Mouse (Mus musculus) intestine, embryonic 14.5 days (tissue): Measurements from ENCODE around the gene Chmp1a. TPM values are rescaled to one million over a fixed set of nuclear protein-coding genes. Genes with fewer than 3 reads are reported as not detected.
A peak's percentile ranks its signal among the peaks of the same experiment; 100 is the strongest.
"Not testable (repeated sequence)": the region's sequence is repeated elsewhere in the genome, so short reads cannot be mapped to it uniquely, and the experiment has no call there.

Source experiments
- ATAC-seq: fragments of 200-750 bp; cut with Nextera tagmentation; replicated peaks from 2 replicates; pipeline ENCODE4 v1.8.0; 2017; ENCODE audit warnings: low read depth, moderate number of reproducible peaks, moderate TSS enrichment, moderate library complexity; ENCODE audit not compliant: low FRiP score, low TSS enrichment
- DNase-seq: peaks from one replicate; pipeline ENCODE4 v3.0.0-alpha.2; 2018; ENCODE audit warnings: low spot score
- H3K27ac ChIP-seq: fragments of 300-500 bp; sonication (generic); 2 replicates; pipeline ENCODE4 v1.5.1; 2014; ENCODE audit warnings: low read depth, mild to moderate bottlenecking, control low read depth
- H3K27me3 ChIP-seq: fragments of 300-500 bp; sonication (generic); replicated peaks from 2 replicates; pipeline ENCODE4 v1.6.1; 2014; ENCODE audit warnings: low read length, control low read depth; ENCODE audit not compliant: control insufficient read depth, insufficient read depth
- H3K36me3 ChIP-seq: fragments of 300-500 bp; sonication (generic); 2 replicates; pipeline ENCODE4 v1.6.1; 2014; ENCODE audit warnings: low read length, control low read depth; ENCODE audit not compliant: control insufficient read depth, insufficient read depth
- H3K4me1 ChIP-seq: fragments of 300-500 bp; sonication (generic); replicated peaks from 2 replicates; pipeline ENCODE4 v1.6.1; 2014; ENCODE audit warnings: low read length, control low read depth, mixed read lengths; ENCODE audit not compliant: control insufficient read depth, insufficient read depth
- H3K4me2 ChIP-seq: fragments of 300-500 bp; sonication (generic); 2 replicates; pipeline ENCODE4 v1.6.1; 2014; ENCODE audit warnings: low read length
- H3K4me3 ChIP-seq: fragments of 300-500 bp; sonication (generic); 2 replicates; pipeline ENCODE4 v1.5.1; 2014; ENCODE audit warnings: low read depth, low read length, control low read depth, mixed read lengths
- H3K9ac ChIP-seq: fragments of 300-500 bp; sonication (generic); 2 replicates; pipeline ENCODE4 v1.6.1; 2014; ENCODE audit warnings: mild to moderate bottlenecking, low read length
- H3K9me3 ChIP-seq: fragments of 300-500 bp; sonication (generic); 2 replicates; pipeline ENCODE4 v1.6.1; 2016; ENCODE audit warnings: low read length, control low read depth; ENCODE audit not compliant: control insufficient read depth
- WGBS: fragments of 180-500 bp; shearing (Covaris S2); extraction: QIAGEN DNeasy Blood & Tissue Kit; methylation state at CpG from one replicate; pipeline ENCODE4 v1.1.7; 2014; 5-methylcytosine and 5-hydroxymethylcytosine counted together
- polyA plus RNA-seq: library from polyadenylated mRNA; unstranded; fragments of >200 nt; fragmentation: Nextera tagmentation; extraction: Ambion mirVana; gene quantifications from 2 replicates; pipeline ENCODE4 v1.2.1, GENCODE M21; 2014

Chmp1a gene
- 107 and 110 TPM in 2 replicates for polyA plus RNA-seq

DNA sequence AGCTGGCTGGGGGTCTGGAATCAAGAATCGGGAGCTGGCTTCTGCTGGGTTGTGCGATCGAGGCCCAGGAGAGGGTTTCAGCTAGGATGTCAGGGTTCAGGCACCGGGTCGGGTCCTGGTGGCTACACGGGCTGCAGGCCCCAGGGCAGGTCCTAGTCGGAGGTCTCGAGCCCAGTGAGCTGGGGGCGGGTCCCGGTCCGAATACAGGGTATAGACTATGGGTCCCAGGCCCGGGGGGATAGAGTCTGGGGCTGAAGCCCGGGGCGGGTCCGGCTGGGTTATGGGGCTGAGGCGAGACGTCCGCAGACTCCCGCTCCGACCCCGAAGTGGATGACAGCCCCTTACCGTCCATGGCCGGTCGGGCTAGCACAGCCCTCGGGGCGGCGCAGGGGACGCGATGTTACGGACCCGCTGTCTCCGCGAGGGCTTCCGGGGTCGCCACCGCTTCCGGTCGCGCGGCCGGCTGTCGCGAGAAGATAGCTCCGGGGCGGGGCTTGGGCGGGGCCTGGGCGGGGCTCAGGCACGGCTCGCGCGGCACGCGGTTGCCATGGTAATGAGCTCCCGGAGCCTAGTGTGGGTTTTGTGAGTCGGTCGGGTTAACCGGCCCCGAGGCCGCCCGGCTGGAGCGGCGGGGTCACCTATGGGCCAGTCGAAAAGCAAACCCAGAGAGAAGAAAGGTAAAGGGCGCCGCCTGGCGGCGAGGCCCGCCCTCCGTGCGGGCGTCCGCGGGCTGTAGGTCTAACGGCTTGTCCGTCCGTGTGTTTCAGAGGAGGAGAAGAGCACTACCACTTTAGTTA, at the start of gene Chmp1a, which contains the start of gene Spata33:
TSS of gene Chmp1a (minus strand) at position 443 of the 797 bp plus-strand sequence.
TSS of gene Spata33 (plus strand) at position 512 of the 797 bp plus-strand sequence.
- H3K4me1 ChIP-seq: peaks cover 17% of the 10 kb centered on the region
- peak within 1 kb of the TSS; percentile 96 for H3K9ac ChIP-seq
- H3K4me3 ChIP-seq: peak within 1 kb of the TSS; percentile 77
- peaks cover 27% of the 10 kb centered on the region for H3K36me3 ChIP-seq
- DNase-seq (peak; percentile 98), ATAC-seq (peak; percentile 91)
- no peaks in the 10 kb centered on the region for H3K27me3 ChIP-seq
- peak within 1 kb of the TSS; percentile 29; the same call in 1 of the 2 replicates for H3K27ac ChIP-seq
- peak within 1 kb of the TSS; percentile 95 for H3K4me2 ChIP-seq
- H3K9me3 ChIP-seq: no peaks in the 10 kb centered on the region
- 1% methylated on average over 76 of the region's 76 CpGs for WGBS

DNA sequence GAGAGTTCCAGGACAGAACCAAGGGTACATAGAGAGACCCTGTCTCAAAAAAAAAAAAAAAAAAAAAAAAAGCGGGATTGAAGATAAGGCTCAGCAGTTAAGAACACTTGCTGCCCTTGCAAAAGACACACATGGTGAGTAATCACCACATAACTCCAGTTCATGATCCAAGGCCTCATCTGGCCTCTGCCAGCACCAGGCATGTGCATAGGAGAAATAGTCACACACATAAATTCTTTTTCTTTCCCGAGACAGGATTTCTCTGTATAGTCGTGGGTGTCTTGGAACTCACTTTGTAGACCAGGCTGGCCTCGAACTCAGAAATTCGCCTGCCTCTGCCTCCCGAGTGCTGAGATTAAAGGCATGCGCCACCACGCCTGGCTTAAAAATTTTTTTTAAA, 45.0 kb upstream of the Chmp1a start:
- peaks cover 56% of the 10 kb centered on the region for H3K36me3 ChIP-seq
- H3K27me3 ChIP-seq, H3K9ac ChIP-seq, H3K4me3 ChIP-seq, H3K9me3 ChIP-seq, H3K4me2 ChIP-seq, DNase-seq, H3K27ac ChIP-seq, ATAC-seq: not testable (repeated sequence)
- H3K4me1 ChIP-seq: peaks cover 18% of the 10 kb centered on the region
- WGBS: 89% methylated on average over 8 of the region's 8 CpGs

DNA sequence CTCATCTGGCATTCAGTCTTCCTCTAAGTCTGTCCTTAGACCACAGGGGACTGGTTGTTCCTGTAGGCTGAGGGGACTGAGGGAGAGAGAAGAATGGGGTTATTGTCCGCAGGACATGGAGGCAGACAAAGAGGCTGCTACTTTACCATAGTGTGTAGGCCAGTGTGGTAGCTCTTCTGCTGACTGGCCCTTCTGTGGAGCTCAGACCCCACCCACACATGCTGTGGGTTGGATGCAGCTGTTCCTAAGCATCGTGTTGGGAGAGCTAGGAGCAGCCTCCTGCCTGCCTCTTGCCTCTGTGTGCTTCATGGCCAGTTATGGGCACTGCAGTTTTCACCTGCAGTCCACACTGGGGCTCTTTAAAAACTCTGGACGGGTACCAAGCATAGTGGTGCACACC, 44.6 kb upstream of the Chmp1a start:
- H3K4me2 ChIP-seq: no peak overlapping the region
- no peak overlapping the region for H3K4me3 ChIP-seq
- no peak overlapping the region for H3K9ac ChIP-seq
- ATAC-seq: no peak
- 84% methylated on average over 3 of the region's 3 CpGs for WGBS
- peaks cover 51% of the 10 kb centered on the region for H3K36me3 ChIP-seq
- DNase-seq: no peak
- peaks cover 21% of the 10 kb centered on the region for H3K4me1 ChIP-seq
- H3K27me3 ChIP-seq: no peaks in the 10 kb centered on the region
- no peak overlapping the region for H3K27ac ChIP-seq
- H3K9me3 ChIP-seq: no peaks in the 10 kb centered on the region

DNA sequence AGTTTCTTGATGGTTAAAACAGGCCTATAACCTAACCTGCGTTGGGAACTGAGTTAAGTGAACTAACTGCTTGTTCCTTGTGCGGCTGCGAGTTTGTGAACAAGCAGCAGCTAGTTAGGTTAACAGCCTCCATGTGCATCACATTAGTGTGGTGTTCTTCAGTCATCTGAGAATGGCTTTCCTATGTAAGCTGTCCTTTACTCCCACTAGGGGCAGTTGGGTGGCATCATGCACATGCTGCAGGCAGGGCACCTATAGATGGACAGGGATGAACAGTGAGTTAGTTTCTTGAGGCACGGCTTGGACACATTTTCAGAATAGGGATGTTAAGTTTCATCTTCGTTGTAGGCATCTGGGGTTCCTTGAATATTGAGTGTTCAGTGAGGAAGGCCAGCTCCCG, 42.6 kb upstream of the Chmp1a start:
- Histone ChIP-seq H3K27ac (no peak overlapping the region), H3K9me3 (no peaks in the 10 kb centered on the region), H3K9ac (peak overlapping the region; percentile 82), H3K4me1 (peaks cover 21% of the 10 kb centered on the region), H3K36me3 (peaks cover 54% of the 10 kb centered on the region), H3K27me3 (no peaks in the 10 kb centered on the region), H3K4me2 (peak overlapping the region; percentile 95), H3K4me3 (peak overlapping the region; percentile 98)
- 61% methylated on average over 6 of the region's 6 CpGs for WGBS
- no peak for ATAC-seq
- no peak for DNase-seq

DNA sequence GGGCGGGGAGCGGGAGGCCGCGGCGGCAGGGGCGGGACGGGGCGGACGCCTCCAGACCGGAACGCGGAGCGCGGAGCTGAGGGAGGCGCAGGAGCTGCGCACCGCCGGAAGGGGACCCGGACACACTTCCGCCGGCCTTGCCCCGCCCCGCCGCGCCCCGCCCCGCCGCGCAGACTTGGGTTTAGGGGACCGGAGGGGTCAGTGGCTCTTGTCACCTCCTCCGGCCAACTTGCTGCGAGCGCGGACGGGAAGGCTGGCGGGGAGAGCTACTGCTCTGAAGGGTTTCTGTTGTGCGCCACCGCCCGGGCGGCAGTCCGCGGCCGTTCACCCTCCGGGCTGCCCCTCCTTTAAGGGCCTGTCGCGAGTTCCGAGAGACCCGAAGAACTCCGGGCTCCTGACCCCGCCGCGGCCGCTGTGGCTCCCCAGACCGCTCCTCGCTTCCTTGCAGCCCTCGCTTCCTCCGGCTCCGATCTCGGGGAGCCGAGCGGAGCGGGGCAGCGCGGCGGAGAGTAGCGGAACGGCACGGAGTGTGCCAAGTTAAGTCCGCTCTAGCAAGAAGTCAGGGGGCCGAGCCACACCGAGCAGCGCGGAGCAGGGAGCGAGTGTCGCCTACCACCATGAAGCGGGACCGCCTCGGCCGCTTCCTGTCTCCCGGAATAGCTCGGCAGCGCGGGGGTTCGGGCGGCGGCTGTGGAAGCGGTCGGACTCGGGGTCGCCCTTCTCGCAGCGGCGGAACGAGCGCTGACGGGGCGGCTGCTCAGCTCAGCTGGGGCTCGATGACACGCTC, 41.7 kb upstream of the Chmp1a start, which contains the start of the genes Zfp276 and Vps9d1:
TSS of gene Zfp276 (plus strand) at position 97 of the 787 bp plus-strand sequence.
TSS of gene Vps9d1 (minus strand) at position 250 of the 787 bp plus-strand sequence.
- H3K4me3 ChIP-seq: peak within 1 kb of the TSS; percentile 98
- peak within 1 kb of the TSS; percentile 82 for H3K9ac ChIP-seq
- peaks cover 21% of the 10 kb centered on the region for H3K4me1 ChIP-seq
- peak within 1 kb of the TSS; percentile 71 for H3K27ac ChIP-seq
- DNase-seq: peak; percentile 93
- ATAC-seq: peak; percentile 94
- H3K9me3 ChIP-seq: no peaks in the 10 kb centered on the region
- H3K4me2 ChIP-seq: peak within 1 kb of the TSS; percentile 95
- WGBS: under 1% methylated on average over 87 of the region's 99 CpGs
- H3K36me3 ChIP-seq: peaks cover 54% of the 10 kb centered on the region
- no peaks in the 10 kb centered on the region for H3K27me3 ChIP-seq

DNA sequence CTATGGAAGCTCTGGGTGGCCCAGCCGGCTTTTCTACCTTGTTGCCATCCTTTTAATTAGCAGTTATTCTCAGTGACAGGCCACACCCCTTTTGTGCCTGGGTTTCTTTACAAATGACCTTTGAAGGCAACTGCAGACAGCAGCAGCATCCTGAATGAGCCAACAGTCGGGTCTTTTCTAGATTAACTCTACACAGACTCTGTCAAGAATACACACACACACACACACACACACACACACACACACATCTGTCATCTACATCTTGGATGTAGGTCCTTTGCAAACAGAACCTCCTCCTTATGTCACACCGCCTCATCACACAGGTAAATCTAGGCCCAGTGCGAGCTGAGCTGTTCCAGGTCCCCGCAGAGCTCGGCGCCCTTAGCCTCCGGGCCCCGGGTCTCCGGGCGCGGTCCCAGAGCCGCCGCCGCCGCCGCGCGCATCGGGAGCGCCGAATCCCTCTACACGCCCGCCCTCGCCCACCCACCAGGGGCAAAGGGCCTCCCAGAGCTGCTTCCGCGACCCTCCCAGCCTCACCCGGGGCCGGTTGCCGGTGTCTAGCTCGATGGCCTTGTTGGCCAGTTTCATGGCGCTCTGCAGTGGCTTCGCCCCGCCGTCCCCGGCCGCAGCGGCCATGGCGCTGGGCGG, 41.0 kb upstream of the Chmp1a start:
- Histone ChIP-seq H3K9ac (peak overlapping the region; percentile 82), H3K4me2 (peak overlapping the region; percentile 57), H3K4me1 (peaks cover 21% of the 10 kb centered on the region), H3K27me3 (no peaks in the 10 kb centered on the region), H3K9me3 (no peaks in the 10 kb centered on the region), H3K27ac (peak overlapping the region; percentile 71), H3K4me3 (peak overlapping the region; percentile 98), H3K36me3 (peaks cover 56% of the 10 kb centered on the region)
- ATAC-seq (peak; percentile 33), DNase-seq (no peak)
- WGBS: 1% methylated on average over 38 of the region's 40 CpGs

DNA sequence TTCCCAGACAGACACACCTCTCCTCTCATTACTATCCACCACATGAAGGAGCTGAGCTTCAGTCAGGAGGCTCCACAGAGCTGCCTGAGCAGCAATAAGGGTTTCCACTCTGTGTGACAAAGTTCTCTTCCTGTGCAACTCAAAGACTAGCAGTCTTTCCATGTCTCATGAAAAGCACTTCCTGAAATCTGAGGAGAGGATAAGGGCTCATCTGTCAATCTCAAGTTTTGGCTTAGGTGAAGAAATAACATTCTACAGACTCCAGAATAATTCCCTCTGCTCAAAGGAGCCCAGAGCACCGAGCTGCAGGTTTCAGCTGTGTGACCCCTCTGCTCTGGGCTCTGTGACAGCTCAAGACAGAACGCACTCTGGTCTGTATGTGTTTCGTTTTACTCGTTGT, 40.4 kb upstream of the Chmp1a start:
- DNase-seq: no peak
- Histone ChIP-seq H3K27ac (no peak overlapping the region), H3K36me3 (peaks cover 56% of the 10 kb centered on the region), H3K4me1 (peaks cover 21% of the 10 kb centered on the region), H3K4me3 (peak overlapping the region; percentile 98), H3K4me2 (peak overlapping the region; percentile 57), H3K27me3 (no peaks in the 10 kb centered on the region), H3K9ac (peak overlapping the region; percentile 82; the same call in 1 of the 2 replicates), H3K9me3 (no peaks in the 10 kb centered on the region)
- no peak for ATAC-seq
- WGBS: 53% methylated on average over 4 of the region's 4 CpGs

DNA sequence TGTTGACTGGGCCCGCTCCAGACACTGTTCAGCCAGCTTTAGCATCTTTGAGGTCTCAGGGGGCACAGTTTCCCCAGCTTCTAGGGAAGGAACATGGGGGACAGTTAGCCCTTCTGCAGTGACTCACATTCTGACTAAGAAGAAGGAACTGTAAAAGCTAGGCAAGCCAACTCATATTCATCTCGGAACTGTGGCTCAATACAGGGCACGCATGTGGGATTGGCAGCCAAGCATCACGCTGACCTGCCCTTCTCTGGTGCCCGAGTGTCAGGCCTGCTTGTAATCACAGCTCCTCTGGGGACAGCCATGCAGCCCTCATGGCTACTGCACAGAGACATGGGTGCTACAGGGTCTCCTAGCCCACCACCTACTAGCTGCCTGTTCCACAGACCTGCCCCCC, 38.4 kb upstream of the Chmp1a start:
- no peak overlapping the region for H3K27ac ChIP-seq
- H3K9ac ChIP-seq: no peak overlapping the region
- whole genome bisulfite sequencing: 94% methylated on average over 5 of the region's 5 CpGs
- H3K36me3 ChIP-seq: peaks cover 58% of the 10 kb centered on the region
- no peak overlapping the region for H3K4me3 ChIP-seq
- H3K4me2 ChIP-seq: no peak overlapping the region
- DNase-seq: no peak
- ATAC-seq: no peak
- H3K27me3 ChIP-seq: no peaks in the 10 kb centered on the region
- H3K9me3 ChIP-seq: no peaks in the 10 kb centered on the region
- H3K4me1 ChIP-seq: peaks cover 21% of the 10 kb centered on the region
